Mouse (Mus musculus): ENCODE measurements at regions not wholly inside any gene's neighbourhood (a gene's known extent, or its start where the extent isn't known, plus 50 kb on each side); places are given as distances from the start of the nearest gene placed in this dataset.

DNA sequence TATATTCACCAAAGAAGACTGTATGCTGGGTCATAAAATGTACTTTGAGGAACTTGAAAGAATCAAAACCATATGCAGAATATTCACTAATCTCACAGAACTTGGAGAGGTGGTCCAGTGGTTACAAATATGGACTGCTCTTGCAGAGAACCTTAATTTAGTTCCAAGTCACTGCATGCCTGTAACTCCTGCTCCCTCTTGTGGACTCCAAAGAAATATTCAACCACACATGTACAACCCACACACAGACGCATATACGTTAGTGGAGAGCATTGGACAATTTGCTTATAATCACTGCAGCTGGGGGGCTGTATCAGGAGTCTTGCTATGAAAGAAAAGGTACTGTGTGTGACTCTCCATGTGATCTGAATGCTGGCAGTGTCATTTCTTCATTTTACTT, 271.9 kb upstream of the Crygf start:
- TF ChIP-seq CTCF (conservative IDR thresholded peaks at IDR 0.05; ENCODE audit: low read length) (peak; percentile 20; the same call in 1 of the 2 replicates), NANOG (IDR thresholded peaks at IDR 0.05; ENCODE audit: borderline replicate concordance, low read length) (no peak)
- Histone ChIP-seq H3K9me3 (ENCODE audit: low read length) (no peaks in the 10 kb centered on the region; the same call in 1 of the 2 replicates), H3K36me3 (ENCODE audit: insufficient read depth, low read length) (no peaks in the 10 kb centered on the region), H3K4me3 (replicated peaks; ENCODE audit: low read length) (no peak overlapping the region), H3K27me3 (ENCODE audit: insufficient read depth, low read length) (no peaks in the 10 kb centered on the region), H3K4me1 (replicated peaks; ENCODE audit: low read depth, low read length) (no peaks in the 10 kb centered on the region)

GRCm38 (mm10) chr1:65681960-65682359, 244.4 kb upstream of the Crygf start:
- Histone ChIP-seq H3K27me3 (ENCODE audit: insufficient read depth, low read length) (no peaks in the 10 kb centered on the region), H3K36me3 (ENCODE audit: insufficient read depth, low read length) (no peaks in the 10 kb centered on the region), H3K9me3 (ENCODE audit: low read length) (no peaks in the 10 kb centered on the region), H3K4me3 (replicated peaks; ENCODE audit: low read length) (no peak overlapping the region), H3K4me1 (replicated peaks; ENCODE audit: low read depth, low read length) (no peaks in the 10 kb centered on the region)
- TF ChIP-seq POU5F1 (IDR thresholded peaks at IDR 0.05; ENCODE audit: borderline replicate concordance, low read length): no peak
- no peak for TF ChIP-seq CTCF (conservative IDR thresholded peaks at IDR 0.05; ENCODE audit: low read length)
- no peak for TF ChIP-seq NANOG (IDR thresholded peaks at IDR 0.05; ENCODE audit: borderline replicate concordance, low read length)

DNA sequence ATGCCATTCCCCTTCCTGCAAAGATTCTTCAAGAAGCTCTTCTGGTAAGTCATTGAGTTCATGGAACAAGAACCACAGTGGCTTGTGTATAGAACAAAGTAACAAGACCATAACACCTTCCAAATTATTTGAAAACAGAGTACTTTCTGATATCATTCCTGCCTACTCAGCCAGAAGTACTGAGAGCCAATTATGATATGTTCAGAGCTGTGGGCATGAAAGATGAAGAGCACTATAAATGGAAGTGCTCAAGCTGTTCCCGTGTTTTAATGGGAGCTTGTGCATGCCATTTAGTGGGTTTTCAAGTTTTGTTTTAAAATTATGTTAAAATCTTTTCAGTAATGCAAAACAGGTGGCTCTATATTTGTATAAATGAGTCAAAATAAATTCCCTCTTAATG, 239.0 kb upstream of the Crygf start:
- Histone ChIP-seq H3K27me3 (ENCODE audit: insufficient read depth, low read length) (no peaks in the 10 kb centered on the region), H3K36me3 (ENCODE audit: insufficient read depth, low read length) (no peaks in the 10 kb centered on the region), H3K4me1 (replicated peaks; ENCODE audit: low read depth, low read length) (no peaks in the 10 kb centered on the region), H3K4me3 (replicated peaks; ENCODE audit: low read length) (no peak overlapping the region), H3K9me3 (ENCODE audit: low read length) (no peaks in the 10 kb centered on the region)
- TF ChIP-seq NANOG (IDR thresholded peaks at IDR 0.05; ENCODE audit: borderline replicate concordance, low read length): no peak
- no peak for TF ChIP-seq POU5F1 (IDR thresholded peaks at IDR 0.05; ENCODE audit: borderline replicate concordance, low read length)
- TF ChIP-seq CTCF (conservative IDR thresholded peaks at IDR 0.05; ENCODE audit: low read length): no peak

- H3K36me3 ChIP-seq (ENCODE audit: insufficient read depth, low read length): no peaks in the 10 kb centered on the region
- H3K4me1 ChIP-seq (replicated peaks; ENCODE audit: low read depth, low read length): no peaks in the 10 kb centered on the region
- H3K4me3 ChIP-seq (replicated peaks; ENCODE audit: low read length): no peak overlapping the region
- no peaks in the 10 kb centered on the region for H3K27me3 ChIP-seq (ENCODE audit: insufficient read depth, low read length)
- no peaks in the 10 kb centered on the region for H3K9me3 ChIP-seq (ENCODE audit: low read length)
- no peak for TF ChIP-seq CTCF (conservative IDR thresholded peaks at IDR 0.05; ENCODE audit: low read length)
- TF ChIP-seq NANOG (IDR thresholded peaks at IDR 0.05; ENCODE audit: borderline replicate concordance, low read length): no peak
- TF ChIP-seq POU5F1 (IDR thresholded peaks at IDR 0.05; ENCODE audit: borderline replicate concordance, low read length): no peak
Observed at GRCm38 (mm10) chr1:65730262-65730661, 196.1 kb upstream of the Crygf start.

DNA sequence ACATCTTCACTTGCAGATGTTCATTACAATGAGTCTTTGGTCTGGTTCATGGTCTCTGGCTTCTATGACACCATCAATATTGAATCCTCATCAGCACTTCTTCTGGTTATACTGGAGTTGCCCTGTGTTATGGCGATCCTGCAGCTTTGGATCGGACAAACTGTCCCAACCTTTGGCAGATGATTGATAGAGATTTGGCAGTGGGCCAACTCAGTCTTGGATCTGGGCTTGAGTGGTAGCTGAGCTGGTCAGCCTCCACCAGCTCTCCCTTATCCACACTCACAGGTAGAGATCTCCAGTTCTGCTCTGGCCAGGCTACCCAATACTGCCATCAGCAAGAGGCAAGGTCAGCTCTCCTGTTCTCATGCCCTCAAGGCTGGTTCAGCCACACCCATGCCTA, 168.4 kb upstream of the Crygf start:
- Histone ChIP-seq H3K27me3 (ENCODE audit: insufficient read depth, low read length) (no peaks in the 10 kb centered on the region), H3K4me1 (replicated peaks; ENCODE audit: low read depth, low read length) (no peaks in the 10 kb centered on the region), H3K36me3 (ENCODE audit: insufficient read depth, low read length) (no peaks in the 10 kb centered on the region), H3K9me3 (ENCODE audit: low read length) (no peaks in the 10 kb centered on the region), H3K4me3 (replicated peaks; ENCODE audit: low read length) (no peak overlapping the region)
- TF ChIP-seq NANOG (IDR thresholded peaks at IDR 0.05; ENCODE audit: borderline replicate concordance, low read length): no peak
- no peak for TF ChIP-seq POU5F1 (IDR thresholded peaks at IDR 0.05; ENCODE audit: borderline replicate concordance, low read length)
- no peak for TF ChIP-seq CTCF (conservative IDR thresholded peaks at IDR 0.05; ENCODE audit: low read length)

GRCm38 (mm10) chr1:65761141-65761540, 165.2 kb upstream of the Crygf start:
- no peak for TF ChIP-seq CTCF (conservative IDR thresholded peaks at IDR 0.05; ENCODE audit: low read length)
- TF ChIP-seq NANOG (IDR thresholded peaks at IDR 0.05; ENCODE audit: borderline replicate concordance, low read length): no peak
- no peak for TF ChIP-seq POU5F1 (IDR thresholded peaks at IDR 0.05; ENCODE audit: borderline replicate concordance, low read length)
- Histone ChIP-seq H3K9me3 (ENCODE audit: low read length) (no peaks in the 10 kb centered on the region), H3K27me3 (ENCODE audit: insufficient read depth, low read length) (no peaks in the 10 kb centered on the region), H3K4me3 (replicated peaks; ENCODE audit: low read length) (no peak overlapping the region), H3K4me1 (replicated peaks; ENCODE audit: low read depth, low read length) (no peaks in the 10 kb centered on the region), H3K36me3 (ENCODE audit: insufficient read depth, low read length) (no peaks in the 10 kb centered on the region)

DNA sequence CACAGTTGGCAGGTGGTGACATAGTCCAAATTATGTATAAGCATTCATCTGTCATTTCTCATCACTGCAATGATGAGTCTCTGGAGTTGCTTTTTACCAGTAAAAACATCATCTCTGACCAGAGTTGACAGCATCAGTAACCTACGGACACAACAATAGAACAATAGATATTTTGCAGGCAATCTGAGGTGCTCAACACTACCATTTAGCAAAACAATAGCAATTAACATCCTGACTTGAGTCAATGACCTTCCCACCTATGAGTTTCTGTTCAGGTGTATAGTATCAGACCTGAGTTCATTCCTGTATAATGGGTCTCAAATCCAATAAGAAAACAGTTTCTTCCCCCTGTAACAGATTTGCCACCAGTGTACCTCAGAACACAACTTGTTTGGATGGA, 126.1 kb upstream of the Crygf start:
- H3K27me3 ChIP-seq (ENCODE audit: insufficient read depth, low read length): no peaks in the 10 kb centered on the region
- H3K36me3 ChIP-seq (ENCODE audit: insufficient read depth, low read length): no peaks in the 10 kb centered on the region
- TF ChIP-seq NANOG (IDR thresholded peaks at IDR 0.05; ENCODE audit: borderline replicate concordance, low read length) (peak; percentile 97), CTCF (conservative IDR thresholded peaks at IDR 0.05; ENCODE audit: low read length) (no peak), POU5F1 (IDR thresholded peaks at IDR 0.05; ENCODE audit: borderline replicate concordance, low read length) (no peak)
- no peaks in the 10 kb centered on the region for H3K9me3 ChIP-seq (ENCODE audit: low read length)
- H3K4me1 ChIP-seq (replicated peaks; ENCODE audit: low read depth, low read length): peaks cover 7% of the 10 kb centered on the region
- H3K4me3 ChIP-seq (replicated peaks; ENCODE audit: low read length): no peak overlapping the region

GRCm38 (mm10) chr1:65820771-65821170, 105.5 kb upstream of the Crygf start:
- no peaks in the 10 kb centered on the region for H3K4me1 ChIP-seq (replicated peaks; ENCODE audit: low read depth, low read length)
- no peak for TF ChIP-seq CTCF (conservative IDR thresholded peaks at IDR 0.05; ENCODE audit: low read length)
- no peak for TF ChIP-seq NANOG (IDR thresholded peaks at IDR 0.05; ENCODE audit: borderline replicate concordance, low read length)
- TF ChIP-seq POU5F1 (IDR thresholded peaks at IDR 0.05; ENCODE audit: borderline replicate concordance, low read length): no peak
- H3K4me3 ChIP-seq (replicated peaks; ENCODE audit: low read length): no peak overlapping the region
- H3K9me3 ChIP-seq (ENCODE audit: low read length): no peaks in the 10 kb centered on the region
- H3K36me3 ChIP-seq (ENCODE audit: insufficient read depth, low read length): no peaks in the 10 kb centered on the region
- H3K27me3 ChIP-seq (ENCODE audit: insufficient read depth, low read length): no peaks in the 10 kb centered on the region

GRCm38 (mm10) chr1:65841116-65841515, 85.2 kb upstream of the Crygf start:
- no peaks in the 10 kb centered on the region for H3K4me1 ChIP-seq (replicated peaks; ENCODE audit: low read depth, low read length)
- no peak overlapping the region for H3K4me3 ChIP-seq (replicated peaks; ENCODE audit: low read length)
- H3K9me3 ChIP-seq (ENCODE audit: low read length): no peaks in the 10 kb centered on the region
- no peaks in the 10 kb centered on the region for H3K36me3 ChIP-seq (ENCODE audit: insufficient read depth, low read length)
- H3K27me3 ChIP-seq (ENCODE audit: insufficient read depth, low read length): no peaks in the 10 kb centered on the region
- TF ChIP-seq POU5F1 (IDR thresholded peaks at IDR 0.05; ENCODE audit: borderline replicate concordance, low read length) (no peak), CTCF (conservative IDR thresholded peaks at IDR 0.05; ENCODE audit: low read length) (no peak), NANOG (IDR thresholded peaks at IDR 0.05; ENCODE audit: borderline replicate concordance, low read length) (no peak)

Data from E14TG2a.4 (cell line).